Mouse (Mus musculus) skeletal muscle tissue, adult 2 months (tissue): Measurements from ENCODE around the gene Dnajc27.

Source experiments
- DNase-seq: peaks from one replicate; pipeline ENCODE4 v3.0.0-alpha.2; 2012; ENCODE audit warnings: low read depth, low spot score

Gene Dnajc27

DNA sequence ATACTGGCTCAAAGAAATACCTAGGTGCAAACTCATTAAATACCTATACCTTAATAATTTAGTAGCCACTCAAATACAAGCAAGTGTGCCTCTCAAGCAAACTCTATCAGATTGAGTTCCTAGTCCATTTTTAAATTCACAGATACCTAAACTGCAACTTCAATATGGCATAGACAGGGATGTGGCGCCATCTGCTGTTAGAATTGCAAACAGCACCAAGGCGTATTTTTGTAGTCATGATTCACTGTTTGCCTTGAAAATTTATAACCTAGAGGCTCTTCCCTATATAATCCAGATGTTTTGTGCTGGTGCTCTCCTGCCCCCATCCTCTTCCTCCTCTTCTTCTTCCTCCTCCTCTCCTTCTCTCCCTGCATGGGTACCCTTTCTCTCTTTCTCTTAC is 2.1 kb upstream of the Dnajc27 start:
- peak; percentile 53 for DNase-seq

- DNase-seq: no peak
These were observed 1.1 kb downstream of the Dnajc27 start for GRCm38 (mm10) chr12:4083441-4083840.

- peak; percentile 32 for DNase-seq
These were observed 25.0 kb downstream of the Dnajc27 start for GRCm38 (mm10) chr12:4107383-4107782.

DNA sequence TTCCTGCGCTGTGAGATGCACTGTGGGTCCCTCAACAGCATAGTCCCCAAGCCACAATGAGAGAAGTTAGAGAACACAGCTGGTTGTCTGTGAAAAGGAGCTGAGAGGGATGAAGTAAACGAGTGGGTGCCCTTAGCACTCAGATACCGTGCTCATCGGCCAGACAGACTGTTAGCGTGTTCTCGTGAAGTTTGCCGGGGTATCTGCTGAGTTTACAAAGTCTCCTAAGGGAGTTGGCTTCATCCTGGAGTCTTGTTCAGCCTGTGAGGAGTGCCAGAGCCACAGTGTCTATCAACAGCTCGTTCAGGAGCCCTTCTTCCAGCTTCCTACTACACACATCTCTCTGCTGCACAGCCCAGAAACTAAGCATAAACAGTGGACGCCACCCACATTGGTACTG is 33.7 kb downstream of the Dnajc27 start:
- DNase-seq: no peak

DNA sequence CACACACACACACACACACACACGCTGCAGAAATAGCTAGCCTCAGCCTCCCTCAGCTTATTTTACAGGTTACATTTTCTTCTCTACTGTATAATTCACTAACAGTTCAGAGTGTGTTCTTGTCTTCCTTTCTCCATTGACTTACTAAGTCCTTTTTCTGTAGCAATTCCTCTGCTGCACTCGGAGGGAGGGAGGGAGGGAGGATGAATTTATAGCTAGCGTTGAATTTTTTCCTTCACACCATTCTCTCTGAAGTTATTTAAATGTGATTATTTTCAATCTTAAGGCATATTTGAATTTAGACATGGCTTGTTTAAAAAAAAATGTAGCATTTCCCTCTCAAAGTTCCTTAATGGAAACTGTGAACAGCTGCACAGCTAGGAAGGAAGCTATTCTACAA is 34.8 kb downstream of the Dnajc27 start:
- no peak for DNase-seq

DNA sequence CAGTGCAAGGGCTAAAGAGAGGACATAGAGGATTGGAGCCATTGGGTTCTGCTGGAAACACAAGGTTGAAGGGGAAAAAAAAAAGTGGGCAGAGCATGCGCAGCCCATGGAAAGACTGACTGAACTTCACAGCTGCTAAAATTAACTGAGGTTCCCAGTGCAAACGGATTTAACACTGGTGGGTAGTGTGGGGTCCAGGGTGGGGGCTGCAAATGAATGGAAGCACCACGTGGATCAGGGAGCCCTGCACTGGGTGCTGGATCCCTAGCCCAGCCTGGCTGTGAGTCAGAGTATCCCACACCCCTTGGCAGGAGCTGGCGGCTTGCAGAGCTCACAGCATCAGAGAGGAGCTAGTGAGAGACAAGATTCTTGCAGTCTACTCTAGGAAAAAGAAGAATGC is 35.2 kb downstream of the Dnajc27 start:
- DNase-seq: no peak

GRCm38 (mm10) chr12:4127346-4127745 is 45.0 kb downstream of the Dnajc27 start:
- no peak for DNase-seq

- no peak for DNase-seq
These were observed 50.8 kb downstream of the Dnajc27 start, which contains the start of gene Adcy3 for GRCm38 (mm10) chr12:4132941-4133846. TSS of gene Adcy3 (plus strand) at chr12:4133103.

DNA sequence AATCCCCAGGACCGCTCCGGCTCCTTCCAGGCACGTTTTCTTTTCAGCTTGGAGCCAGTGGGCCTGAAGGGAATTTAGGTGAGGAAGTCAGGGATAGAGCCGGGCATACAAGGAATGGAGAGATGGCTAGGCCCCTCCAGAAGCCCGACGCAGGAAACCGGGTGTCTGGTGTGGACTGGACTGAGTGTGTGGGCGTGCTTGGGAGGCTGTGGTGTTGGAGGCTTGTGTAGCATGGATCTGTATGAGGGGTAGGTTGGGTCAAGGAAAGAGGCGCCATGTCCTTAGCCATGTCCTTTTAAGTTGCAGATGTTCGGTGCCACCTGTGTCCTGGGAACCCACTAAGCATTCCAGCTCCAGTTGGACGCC is 51.4 kb downstream of the Dnajc27 start:
- no peak for DNase-seq

DNA sequence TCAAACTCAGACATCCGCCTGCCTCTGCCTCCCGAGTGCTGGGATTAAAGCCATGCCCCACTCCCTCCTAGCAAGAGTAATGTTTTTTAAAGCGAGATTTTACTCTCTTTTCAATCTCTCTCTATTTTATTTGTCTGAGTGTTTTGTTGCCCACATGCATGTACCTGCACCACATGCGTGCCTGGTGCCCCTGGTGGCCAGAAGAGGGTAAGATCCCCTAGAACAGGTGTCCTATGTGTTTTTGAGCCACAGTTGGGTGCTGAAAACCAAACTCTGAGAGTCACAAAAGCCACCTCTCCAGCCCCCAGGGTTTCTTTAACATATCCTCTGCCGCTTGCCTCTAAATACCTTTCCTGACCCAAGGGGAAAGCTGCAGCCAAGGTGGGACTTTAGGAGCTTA is 60.8 kb downstream of the Dnajc27 start:
- DNase-seq: no peak

GRCm38 (mm10) chr12:4150936-4151335 is 68.6 kb downstream of the Dnajc27 start:
- DNase-seq: no peak

DNA sequence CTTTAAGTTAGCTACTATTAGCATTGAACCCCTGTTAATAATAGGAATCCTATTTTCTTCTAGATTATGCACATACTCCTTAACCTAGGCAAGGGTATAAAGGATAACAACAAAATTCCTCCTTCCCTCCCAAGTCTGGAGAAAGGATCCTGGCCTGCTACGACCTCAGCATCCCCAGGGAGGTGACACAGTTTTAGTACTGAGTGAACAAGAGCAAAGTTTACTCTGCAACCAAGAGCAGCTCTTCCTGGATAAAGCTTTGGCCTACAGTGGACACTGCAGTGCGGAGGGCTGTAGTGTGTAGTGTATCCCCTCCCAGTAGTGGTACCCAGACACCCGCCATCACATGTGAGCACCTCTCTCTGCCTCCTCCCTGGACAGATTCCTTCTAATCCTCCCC is 69.6 kb downstream of the Dnajc27 start:
- peak; percentile 40 for DNase-seq

GRCm38 (mm10) chr12:4157466-4157865 is 75.1 kb downstream of the Dnajc27 start:
- DNase-seq: no peak

DNA sequence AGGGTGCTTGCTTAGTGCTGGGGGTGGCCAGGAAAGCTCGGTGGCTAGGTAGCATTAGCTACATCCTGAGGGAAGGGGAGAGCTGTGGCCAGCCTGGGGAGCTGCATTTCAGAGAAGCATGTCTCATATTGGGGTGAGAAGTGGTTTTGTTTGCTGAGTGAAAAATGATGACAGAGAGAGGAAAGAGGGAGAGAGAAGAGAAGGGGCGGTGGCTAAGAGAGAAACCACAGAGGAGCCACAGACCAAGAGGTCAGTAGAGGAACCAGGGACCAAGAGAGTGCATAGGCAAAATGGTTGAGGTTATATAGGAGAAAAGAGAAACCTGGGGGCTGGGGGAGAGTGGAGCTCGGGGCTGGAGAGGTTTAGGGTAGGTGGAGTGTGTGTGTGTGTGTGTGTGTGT is 75.8 kb downstream of the Dnajc27 start:
- no peak for DNase-seq

DNA sequence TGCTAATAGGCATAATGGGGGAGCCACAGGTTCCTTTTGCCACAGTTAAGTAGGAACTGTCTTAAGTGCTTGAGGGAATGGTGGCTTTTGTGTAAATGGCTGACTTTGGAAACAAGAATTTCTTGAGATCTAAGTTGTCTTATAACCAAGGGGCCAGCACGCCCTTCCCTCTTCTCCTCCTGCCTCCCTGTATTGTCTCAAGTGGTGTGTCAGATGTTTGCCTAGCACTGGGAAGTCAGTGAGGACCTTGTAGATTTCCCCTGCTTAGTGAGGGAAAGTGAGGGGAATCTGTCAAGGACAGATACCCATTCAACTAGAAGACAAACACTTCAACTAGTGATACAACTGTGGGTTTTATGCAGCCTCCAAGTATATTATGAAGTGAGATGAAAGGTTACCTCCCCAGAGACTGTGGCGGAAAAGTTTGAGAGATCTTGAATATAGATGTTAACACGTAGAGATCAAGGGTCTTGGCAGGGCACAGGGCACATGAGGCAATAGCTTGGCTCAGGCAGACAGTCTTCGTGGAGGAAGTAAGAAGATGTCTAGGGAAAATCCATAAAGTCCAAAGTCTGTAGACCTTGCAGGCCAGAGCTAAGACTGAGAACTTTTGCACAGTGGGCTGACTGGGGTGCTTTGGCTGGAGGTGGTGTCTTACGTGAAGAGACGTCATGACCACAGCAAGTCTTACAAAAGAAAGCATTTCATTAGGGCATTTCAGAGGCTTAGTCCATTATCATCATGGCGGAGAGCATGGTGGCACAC is 76.7 kb downstream of the Dnajc27 start:
- DNase-seq: no peak
